Mouse (Mus musculus) embryonic fibroblast, embryonic 13.5 days (primary cell): ENCODE results near the gene Nlgn1. TPM values are rescaled to one million over a fixed set of nuclear protein-coding genes. Genes with fewer than 3 reads are reported as not detected.

ENCODE experiments used
- H3K27ac ChIP-seq: 2 replicates; pipeline ENCODE4 v1.5.1; 2012; ENCODE audit warnings: low read length, control low read depth, inconsistent platforms; ENCODE audit not compliant: insufficient read depth
- H3K4me1 ChIP-seq: 2 replicates; pipeline ENCODE4 v1.6.1; 2011; ENCODE audit warnings: low read length; ENCODE audit not compliant: control insufficient read depth, insufficient read depth
- H3K4me3 ChIP-seq: 2 replicates; pipeline ENCODE4 v1.5.1; 2011; ENCODE audit warnings: mild to moderate bottlenecking, control low read depth, low read length; ENCODE audit not compliant: insufficient read depth
- CTCF ChIP-seq: IDR thresholded peaks from 2 replicates; pipeline ENCODE4 v1.5.1; 2011; ENCODE audit warnings: mild to moderate bottlenecking, control low read depth, low read length, moderate library complexity, borderline replicate concordance; ENCODE audit not compliant: insufficient read depth
- POLR2A ChIP-seq: IDR thresholded peaks from 2 replicates; pipeline ENCODE4 v1.6.1; 2011; ENCODE audit warnings: low read depth, mild to moderate bottlenecking, control low read depth, low read length, moderate library complexity
- polyA plus RNA-seq: library from polyadenylated mRNA; stranded (reverse); fragments of >200 nt; gene quantifications from 2 replicates; pipeline ENCODE4 v1.2.4, GENCODE M21; 2011; ENCODE audit warnings: low read depth; ENCODE audit not compliant: missing spikeins, insufficient read length

The Nlgn1 gene
- 0.15 and 0.26 TPM in 2 replicates for polyA plus RNA-seq

- Histone ChIP-seq H3K27ac (no peak within 1 kb of the TSS), H3K4me3 (peak within 1 kb of the TSS; percentile 37), H3K4me1 (no peaks in the 10 kb centered on the region)
- TF ChIP-seq CTCF (no peak), POLR2A (no peak)
These were observed at the start of gene Nlgn1 for GRCm38 (mm10) chr3:26332400-26333238. Nlgn1 (minus strand) TSS chr3:26332460.

DNA sequence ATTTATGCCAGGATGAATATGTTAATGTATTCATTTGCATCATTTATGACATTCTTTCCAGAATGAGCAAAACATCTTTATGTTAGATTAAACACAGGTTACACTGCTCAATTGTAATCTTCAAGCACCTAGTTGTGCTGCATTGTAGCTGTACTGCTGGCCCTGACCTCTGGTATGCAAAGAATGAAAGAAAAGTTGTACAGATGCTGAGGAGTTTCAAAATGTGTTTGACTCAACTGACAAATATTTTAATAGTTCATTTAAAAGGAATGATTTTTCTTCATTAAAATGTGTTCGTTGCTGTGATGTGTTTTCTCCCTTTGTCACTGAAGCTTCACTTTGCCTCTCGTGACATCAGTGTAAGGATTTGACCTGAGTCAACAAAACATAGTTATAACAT lies 46.0 kb upstream of the Nlgn1 start:
- TF ChIP-seq CTCF = no peak
- no peak for TF ChIP-seq POLR2A
- Histone ChIP-seq H3K27ac (no peak overlapping the region), H3K4me1 (no peaks in the 10 kb centered on the region), H3K4me3 (no peak overlapping the region)

DNA sequence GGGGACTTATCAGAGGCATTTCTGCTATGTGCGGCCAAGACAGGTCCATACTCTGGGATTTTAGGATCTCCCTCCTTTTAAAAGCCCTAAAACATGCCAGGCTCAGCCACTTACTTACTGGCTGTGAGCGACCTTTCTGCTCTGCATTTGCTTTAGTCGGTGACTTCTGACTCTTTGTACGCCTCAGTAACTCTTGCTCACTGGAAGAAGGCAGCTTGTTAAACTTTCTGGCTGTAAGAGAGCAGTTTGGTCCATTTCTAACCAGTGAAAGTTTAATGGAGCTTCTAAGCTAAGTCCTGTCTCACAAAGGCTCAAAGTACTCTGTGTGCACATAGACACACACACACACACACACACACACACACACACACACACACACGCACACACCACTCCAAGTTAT lies 22.8 kb upstream of the Nlgn1 start:
- TF ChIP-seq POLR2A (no peak), CTCF (no peak)
- Histone ChIP-seq H3K4me1 (no peaks in the 10 kb centered on the region), H3K27ac (no peak overlapping the region), H3K4me3 (no peak overlapping the region)

DNA sequence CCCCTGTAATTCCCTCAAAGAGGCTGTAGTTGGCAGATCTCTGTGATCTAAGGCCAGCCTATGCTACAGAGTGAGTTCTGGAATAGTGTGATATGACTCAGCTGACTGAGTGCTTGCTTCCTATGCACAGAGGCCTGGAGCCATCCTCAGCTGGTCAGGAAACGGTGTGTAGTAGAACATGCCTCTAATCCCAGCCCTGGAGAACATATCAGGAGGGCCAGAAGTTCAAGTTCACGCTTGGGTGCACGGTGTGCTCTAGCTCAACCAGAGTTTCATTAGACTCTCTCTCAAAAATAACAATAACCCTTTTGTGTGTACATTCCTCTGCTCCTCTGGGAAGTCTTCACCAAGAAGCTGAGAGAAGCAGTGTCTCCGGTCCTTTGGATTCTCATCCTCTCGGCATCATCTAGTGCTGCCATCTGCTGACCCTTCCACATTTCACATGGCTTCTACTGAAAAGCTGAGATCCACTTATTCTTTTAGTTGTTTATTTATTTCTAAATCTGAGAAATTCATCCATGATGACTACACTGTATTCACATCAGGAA lies 22.3 kb upstream of the Nlgn1 start:
- Histone ChIP-seq H3K4me1 (no peaks in the 10 kb centered on the region), H3K27ac (no peak overlapping the region), H3K4me3 (no peak overlapping the region)
- no peak for TF ChIP-seq POLR2A
- TF ChIP-seq CTCF = no peak

- H3K4me1 ChIP-seq = no peaks in the 10 kb centered on the region
- no peak overlapping the region for H3K4me3 ChIP-seq
- no peak for TF ChIP-seq CTCF
- TF ChIP-seq POLR2A = no peak
- no peak overlapping the region for H3K27ac ChIP-seq
These were observed 5.2 kb upstream of the Nlgn1 start for GRCm38 (mm10) chr3:26337495-26337894.

DNA sequence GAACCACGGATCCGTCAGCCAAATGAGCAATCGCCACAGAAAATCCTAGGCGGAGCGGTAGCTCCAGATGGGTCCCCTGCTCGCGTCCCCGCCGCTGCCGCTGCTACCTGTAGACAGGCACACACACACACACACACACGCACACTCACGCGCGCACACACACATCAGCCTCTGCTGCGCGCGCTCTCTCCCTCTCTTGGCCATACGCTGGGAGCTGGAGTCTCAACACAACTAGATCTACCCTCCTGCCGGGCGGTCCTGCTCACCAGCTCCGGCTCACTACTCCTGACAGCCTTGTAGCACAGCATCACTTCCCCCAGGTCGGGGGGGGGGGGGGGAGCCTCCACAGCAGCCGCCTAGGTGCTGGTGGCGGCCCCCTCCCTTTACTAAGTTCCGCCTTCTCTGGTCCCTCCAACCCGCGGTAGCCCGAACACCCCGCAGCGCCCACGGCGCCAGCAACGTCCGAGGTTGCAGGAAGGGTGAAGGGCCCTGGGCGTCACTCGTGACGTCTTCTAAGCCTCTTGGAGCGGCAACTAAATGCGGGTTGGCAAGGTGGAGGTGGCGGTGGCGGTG lies 1.1 kb upstream of the Nlgn1 start:
- Histone ChIP-seq H3K4me1 (no peaks in the 10 kb centered on the region), H3K4me3 (peak overlapping the region; percentile 20), H3K27ac (no peak overlapping the region)
- TF ChIP-seq POLR2A = no peak
- no peak for TF ChIP-seq CTCF

GRCm38 (mm10) chr3:26331177-26332061 lies 841 bp downstream of the Nlgn1 start:
- Histone ChIP-seq H3K4me3 (peak overlapping the region; percentile 37), H3K27ac (no peak overlapping the region), H3K4me1 (no peaks in the 10 kb centered on the region)
- peak; percentile 17; the same call in 1 of the 2 replicates for TF ChIP-seq CTCF
- TF ChIP-seq POLR2A = no peak

GRCm38 (mm10) chr3:26330863-26331176 lies 1.4 kb downstream of the Nlgn1 start:
- Histone ChIP-seq H3K4me3 (peak overlapping the region; percentile 37; the same call in 1 of the 2 replicates), H3K4me1 (no peaks in the 10 kb centered on the region), H3K27ac (no peak overlapping the region)
- no peak for TF ChIP-seq POLR2A
- TF ChIP-seq CTCF = no peak

DNA sequence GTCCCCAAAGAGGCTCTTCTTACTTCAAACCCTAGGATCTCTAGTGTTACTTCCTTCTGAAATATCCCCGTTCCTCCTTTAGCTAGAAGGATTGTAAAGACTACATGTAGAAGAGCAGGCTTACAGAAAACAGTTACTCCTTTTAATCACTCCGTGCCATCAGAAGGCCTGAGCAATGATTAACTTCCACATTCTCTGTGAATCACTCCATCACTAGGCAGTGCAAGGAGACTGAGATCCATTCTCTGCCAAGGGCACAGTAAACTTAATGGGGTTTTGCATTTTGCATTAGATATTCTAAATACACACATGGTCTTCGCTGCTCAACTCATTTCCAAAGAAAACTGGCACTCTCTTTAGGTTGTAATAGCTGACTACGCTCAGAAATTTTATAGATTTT lies 2.2 kb downstream of the Nlgn1 start:
- Histone ChIP-seq H3K4me3 (no peak overlapping the region), H3K4me1 (no peaks in the 10 kb centered on the region), H3K27ac (no peak overlapping the region)
- TF ChIP-seq CTCF = no peak
